Mouse (Mus musculus): Measurements from ENCODE around the gene Ddx47. TPM values are rescaled to one million over a fixed set of nuclear protein-coding genes. Genes with fewer than 3 reads are reported as not detected.

The Ddx47 gene
- total RNA-seq, 4 experiments from 2014 or later = 58.5 to 71.2 (median 60.2) TPM

DNA sequence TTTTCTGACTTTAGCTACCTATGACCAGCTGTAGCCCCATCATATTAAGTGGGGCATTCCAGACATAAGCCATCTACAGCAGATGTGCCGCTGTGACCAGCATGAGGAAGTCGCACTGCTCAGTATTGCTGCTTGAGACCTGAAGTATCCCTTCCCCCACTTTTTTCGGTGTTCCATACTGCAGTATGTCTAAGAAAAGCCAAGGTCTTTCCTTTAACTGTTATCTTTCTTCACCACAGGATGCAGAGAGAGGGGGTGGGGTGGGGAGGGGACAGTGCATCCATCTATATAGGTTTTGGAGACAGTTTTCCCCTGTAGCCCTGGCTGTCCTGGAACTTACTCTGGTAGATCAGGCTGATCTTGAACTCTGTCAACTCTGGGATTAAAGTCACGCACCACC is 5.0 kb upstream of the Ddx47 start:
- DNase-seq (ENCODE audit: low spot score in 2 of 2) = no peak

DNA sequence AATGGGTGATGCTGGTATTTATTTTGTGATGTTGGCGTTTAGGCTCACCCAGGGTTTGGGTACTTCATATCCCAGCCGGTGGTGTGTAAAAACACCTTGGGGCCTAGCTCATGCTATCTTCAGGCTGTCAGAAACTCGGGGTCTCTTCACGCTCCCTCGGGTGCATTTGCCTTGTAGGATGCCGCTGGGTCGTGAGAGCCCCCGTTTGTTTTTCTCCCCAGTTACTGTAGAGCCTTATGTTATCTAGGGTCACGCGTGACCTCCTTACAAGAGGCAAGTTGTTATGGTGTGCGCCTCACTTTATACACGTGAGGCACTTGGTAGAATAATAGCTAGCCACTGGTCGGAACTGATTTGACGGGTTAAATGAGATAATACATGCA is 313 bp downstream of the Ddx47 start:
- DNase-seq (ENCODE audit: low spot score in 2 of 2) = no peak

DNA sequence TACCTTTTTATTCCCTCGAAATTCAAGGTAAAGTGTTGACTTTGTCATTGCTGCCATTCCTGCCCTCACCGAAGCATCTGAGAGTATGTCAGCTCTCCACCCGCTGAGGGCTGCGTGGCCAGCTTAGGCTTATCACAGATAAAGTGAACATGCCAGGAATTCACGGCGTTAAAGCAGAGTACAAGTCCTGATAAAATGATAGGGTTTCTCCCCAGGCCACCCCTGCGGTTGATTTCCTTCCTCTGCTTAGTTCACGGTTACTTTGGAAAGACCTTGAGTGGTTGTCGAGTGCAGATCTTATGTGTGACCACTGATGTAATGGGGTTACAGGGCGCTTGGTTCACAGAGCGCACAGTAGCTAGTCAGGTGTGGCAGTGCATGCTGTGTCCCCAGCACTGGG is 5.8 kb downstream of the Ddx47 start:
- DNase-seq (ENCODE audit: low spot score in 2 of 2) = no peak

DNA sequence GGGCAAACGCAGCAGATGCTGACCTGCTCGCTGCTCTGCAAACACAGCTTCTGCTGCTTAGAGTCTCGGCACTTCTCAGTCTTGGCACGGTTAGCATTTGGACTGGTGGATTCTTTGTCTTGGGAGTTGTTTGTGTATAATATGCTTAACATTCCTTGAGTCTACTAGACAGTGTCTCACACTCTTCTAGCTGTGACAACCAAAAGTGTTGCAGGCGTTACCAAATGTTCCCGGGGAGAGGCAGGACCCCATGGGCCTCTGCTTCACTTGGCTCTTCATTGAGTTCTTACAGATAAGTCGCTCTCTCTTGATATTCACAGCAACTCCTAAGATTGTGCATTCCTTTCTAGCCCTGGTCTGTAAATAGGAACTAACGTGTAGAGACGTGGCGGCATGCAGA is 8.2 kb downstream of the Ddx47 start:
- DNase-seq (ENCODE audit: low spot score in 2 of 2) = no peak

DNA sequence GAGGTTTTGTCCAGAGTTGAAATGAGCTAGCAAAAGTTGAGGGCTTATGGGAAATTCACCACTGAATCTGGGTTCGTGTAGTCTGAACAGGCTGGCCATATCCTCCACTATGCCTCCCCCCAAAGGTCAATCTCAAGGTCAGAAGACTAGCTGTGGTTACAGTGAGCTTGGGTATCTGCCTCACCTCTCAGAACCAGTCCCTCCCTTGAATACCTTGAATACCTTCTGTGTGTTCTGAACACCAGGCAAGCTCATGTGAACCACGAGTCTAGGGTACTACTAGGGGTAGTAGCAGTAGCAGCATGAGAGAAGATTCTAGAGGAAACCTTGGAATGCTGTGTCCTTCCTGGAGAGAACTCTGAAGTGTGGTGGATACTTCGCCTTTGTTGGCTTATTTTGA is 10.2 kb downstream of the Ddx47 start:
- no peak for DNase-seq (ENCODE audit: low spot score in 2 of 2)

DNA sequence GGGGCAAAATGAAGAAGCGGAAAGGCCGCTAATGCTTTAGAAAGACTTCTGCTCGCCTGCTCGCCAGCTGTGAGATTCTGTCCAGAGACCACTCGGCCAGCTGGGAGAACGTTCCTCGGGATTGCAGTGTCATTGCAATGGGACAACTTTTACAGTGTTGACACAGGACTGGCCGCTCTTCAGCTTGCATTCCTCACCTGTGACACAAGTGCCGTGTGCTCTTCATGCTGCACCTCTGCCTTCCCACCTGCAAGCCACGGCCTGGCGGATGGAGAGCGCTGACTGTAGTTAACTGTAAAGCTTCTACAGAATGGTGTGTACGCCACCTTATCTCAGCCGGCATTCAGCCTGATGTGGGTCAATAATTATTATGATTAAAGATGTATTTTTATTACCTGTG is 12.0 kb downstream of the Ddx47 start:
- no peak for DNase-seq (ENCODE audit: low spot score in 2 of 2)

DNA sequence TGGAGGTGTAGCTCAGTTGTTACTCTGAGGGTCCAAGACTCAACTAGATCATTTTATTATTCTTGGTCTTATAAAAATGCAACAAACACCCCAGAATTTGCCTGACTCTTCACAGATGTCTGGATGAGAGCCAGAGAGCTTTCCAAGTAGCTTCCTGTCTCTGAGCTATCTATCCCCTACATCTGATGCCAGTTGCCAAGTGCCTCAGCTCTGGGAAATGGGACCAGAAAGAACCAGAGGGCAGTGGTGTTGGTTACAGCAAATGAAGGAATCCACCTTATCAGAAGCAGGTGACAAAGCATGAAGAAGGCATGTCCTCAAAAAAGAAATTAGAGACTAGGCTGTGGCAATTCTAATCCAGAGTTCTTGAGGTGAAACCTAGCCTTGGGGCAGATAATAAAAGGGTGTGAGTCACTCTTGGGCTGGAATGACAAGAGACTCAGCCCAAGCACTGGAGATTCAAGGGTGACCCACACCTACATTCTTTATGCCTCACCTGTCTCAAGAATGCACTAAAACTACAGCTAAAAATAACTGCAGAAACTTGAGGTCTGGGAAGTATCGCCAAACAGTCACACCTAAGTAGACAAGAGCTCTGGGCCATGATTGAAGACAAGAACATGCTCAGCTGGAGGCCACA is 13.5 kb downstream of the Ddx47 start:
- DNase-seq (ENCODE audit: low spot score in 2 of 2) = no peak

DNA sequence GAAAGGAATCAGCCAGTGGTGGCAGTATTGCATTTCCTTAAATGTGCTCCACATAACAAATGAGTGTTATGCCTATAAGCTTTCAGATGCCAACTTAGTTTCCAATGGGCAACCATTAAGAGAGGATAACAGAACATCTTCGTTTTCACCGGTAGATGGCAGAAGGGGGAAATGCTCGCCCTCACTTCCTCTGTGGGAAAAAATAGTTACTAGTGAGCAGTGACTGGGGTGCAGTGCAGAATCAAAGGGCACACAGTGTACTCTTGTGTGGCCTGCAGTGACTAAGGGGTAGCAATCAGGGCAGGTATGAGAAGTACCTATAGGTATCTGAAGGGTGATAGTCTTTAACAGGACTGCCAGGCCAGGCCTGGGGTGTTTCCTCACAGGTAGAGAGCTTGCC is 14.8 kb downstream of the Ddx47 start:
- DNase-seq (ENCODE audit: low spot score in 2 of 2) = no peak

DNA sequence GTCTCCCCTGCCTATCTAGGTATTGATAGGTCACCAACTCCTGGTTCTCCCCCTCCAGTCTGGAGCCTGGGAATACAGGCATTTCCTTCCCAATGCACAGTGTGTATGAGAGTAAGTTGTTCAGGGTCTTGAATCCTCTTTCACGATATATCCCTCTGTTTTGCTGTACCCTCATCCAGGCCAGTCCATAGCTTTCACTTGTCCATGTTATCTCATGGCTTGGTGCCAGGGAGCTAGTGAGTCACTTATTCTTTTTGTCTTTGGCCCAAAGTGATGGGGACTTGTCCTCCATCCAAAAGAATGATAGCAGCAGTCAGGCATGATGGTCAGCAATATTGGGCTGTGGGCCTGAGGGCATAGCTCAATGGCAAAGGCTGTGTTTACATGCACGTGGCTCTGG is 15.3 kb downstream of the Ddx47 start:
- no peak for DNase-seq (ENCODE audit: low spot score in 2 of 2)

DNA sequence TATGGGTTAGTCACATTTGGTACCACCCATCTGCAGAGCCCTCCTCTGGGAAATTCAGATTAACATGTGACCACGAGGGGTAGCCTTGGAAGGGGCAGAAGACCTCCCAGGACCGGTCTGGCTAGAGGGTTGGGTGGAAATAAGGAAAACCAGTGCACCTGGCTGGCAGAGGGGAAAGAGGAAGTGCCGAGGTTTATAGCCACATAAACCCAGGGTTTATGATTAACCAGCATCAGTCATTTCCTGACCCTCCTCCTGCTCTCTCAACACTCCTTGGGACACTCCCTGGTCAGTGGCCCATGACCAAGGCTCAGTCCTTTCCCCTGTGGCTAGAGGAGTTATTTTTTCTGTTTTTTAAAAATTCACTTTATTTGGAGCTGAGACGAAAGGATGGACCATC is 17.8 kb downstream of the Ddx47 start:
- no peak for DNase-seq (ENCODE audit: low spot score in 2 of 2)

DNA sequence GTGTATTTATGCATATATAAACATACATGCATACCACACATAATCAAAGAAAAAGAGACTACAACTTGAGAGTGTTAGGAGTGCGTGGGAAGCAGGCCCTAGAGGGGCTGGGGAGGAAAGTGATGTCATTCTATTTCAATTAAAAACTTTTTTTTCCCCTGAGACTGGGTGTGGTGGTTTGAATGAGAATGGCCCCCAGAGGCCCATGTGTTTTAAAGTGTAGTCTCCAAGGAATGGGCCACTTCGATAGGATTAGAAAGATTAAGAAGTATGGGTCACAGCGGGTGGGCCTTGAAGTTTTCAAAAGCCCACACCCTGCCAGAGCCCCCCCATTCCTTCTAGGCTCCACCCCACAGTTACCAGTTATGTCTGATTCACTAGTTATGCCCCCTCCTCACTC is 27.3 kb downstream of the Ddx47 start:
- DNase-seq (ENCODE audit: low spot score in 2 of 2) = no peak

DNA sequence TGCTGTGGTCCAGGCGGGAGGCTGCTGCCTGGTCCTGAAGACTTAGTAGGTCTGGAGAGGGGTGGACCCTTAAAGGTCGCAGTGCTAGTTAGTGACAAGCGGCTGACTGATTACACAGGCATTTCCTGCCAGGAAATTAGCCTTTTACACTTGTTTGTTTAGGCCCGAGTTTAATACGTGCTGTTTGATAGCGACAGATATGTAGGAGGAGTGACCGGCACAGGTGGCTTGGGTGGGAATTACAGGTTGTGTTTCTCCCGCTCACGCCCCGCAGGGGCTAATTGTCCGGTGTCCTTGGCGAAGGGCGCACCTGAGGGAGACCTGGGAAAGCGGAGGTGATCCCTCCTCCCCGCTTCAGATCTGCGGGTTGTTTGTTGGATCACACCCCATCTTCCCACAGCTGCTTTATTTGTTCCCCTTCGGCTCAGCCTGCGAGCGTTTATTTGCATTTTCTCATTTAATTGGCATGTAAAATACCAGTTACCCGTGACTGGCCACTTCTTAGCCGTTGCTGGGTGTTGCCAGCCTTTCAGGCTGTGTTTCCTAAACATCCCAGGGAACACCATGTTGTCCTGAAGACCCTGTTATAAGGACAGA is 29.0 kb downstream of the Ddx47 start:
- DNase-seq (ENCODE audit: low spot score in 2 of 2) = no peak

DNA sequence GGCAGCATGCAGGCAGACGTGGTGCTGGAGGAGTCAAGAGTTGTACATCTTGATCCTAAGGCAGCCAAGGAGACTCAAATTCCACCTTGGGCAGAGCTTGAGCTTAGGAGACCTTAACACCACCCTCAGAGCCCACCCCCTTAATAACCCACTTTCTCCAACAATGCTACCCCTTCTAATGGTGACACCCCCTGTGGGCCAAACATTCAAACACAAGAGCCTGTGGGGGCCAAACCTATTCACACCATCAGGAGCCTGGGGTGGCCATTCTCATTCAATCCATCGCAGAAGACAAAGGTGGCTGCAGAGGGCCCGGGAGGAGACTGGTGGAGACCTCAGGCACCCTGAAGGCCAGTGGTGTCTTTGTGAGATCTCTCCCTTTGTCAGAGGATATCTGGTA is 30.5 kb downstream of the Ddx47 start:
- DNase-seq (ENCODE audit: low spot score in 2 of 2) = no peak

DNA sequence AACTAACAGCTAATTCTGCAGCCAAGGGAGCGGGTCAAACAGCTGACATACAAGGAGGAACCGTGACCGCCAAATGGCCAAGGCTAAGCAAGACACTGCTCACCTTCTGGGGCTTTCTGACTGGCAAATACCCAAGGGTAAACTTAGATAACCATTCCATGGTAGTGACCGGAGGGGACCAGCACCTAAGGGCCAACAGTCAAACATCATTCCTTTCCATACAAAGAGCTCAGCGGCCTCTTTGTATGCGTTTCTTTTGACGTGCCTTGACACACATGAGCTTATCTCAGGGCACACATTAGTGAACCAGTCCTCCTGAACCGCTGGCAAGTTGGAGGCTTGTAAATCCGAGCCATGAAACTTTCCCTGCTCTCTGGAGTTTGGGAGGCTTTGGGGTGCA is 35.9 kb downstream of the Ddx47 start:
- no peak for DNase-seq (ENCODE audit: low spot score in 2 of 2)

DNA sequence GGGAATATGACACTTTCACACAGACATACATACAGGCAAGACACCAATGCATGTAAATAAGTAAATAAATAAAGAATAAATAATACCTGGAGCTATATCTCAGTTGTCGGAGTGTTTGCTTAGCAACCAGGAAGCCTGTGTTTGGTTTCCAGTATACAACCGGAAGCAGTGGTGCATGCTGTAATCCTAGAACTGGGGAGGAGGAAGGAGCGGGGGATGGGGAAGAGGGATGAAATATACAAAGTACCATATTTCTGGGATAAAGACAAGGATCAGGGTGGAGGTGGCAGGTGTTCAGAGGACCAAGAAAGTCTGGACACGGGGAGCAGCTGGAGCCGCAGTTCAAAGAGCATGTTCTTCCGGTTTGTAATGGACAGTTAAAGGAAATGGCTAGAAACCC is 37.1 kb downstream of the Ddx47 start:
- no peak for DNase-seq (ENCODE audit: low spot score in 2 of 2)

DNA sequence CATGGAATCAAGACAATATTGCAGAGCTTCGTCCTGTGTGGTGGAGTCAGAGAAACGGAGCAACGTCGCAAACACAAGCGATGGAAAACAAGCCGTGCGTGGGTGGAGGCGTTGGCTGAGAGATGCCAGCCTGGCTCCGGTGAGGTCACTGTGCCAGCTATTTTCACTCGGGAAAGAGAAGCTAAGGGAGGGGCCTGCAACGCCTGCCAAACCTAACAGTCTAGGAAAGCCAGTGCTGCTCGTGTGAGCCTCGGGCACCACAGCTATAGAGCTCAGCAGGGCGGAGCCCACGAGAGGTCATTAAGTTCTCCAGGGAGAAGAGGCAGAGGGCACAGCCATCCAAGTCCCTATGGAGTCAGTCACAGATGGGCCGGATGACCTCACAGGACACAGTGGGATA is 37.5 kb downstream of the Ddx47 start:
- peak; percentile 18 to 28 for DNase-seq (ENCODE audit: low spot score in 2 of 2)

DNA sequence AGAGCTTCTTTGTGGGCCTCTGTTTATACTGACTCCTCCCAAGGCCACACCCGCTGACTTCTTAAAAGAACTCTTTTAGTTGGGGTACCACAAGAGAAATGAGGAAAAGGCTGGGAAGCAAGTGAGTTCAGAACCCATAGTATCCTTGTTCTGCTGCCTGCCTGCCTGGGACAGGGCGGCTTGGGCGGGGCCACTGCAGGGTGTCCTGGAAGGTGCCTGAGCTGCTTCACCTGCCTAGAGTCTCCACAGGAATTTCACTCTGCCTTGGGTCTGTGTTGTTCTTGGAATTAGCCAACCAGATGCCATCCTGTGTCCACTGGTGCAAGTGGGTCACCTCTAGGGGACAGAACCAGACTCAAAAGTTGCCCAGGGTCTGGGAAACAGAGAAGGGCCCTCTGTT is 42.4 kb downstream of the Ddx47 start:
- DNase-seq (ENCODE audit: low spot score in 2 of 2) = no peak

DNA sequence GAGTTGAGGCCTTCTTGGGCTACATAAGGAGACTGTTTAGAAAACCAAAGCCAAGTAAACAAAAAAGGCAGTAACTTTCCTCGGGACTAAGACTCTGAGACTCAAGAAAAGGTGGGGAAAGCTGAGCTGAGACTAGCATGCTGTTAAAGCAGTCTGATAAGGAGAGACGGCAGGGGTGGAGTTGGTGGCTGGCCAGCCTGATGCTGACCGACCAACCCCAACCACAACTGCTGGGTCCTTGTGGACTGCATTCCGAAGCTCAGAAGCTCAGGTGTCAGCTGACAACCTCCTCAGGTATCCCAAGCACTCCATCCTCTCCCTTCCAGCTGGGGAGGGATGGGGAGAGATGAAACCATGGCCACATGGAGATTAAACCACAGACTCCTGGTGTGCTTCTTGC is 44.5 kb downstream of the Ddx47 start:
- DNase-seq (ENCODE audit: low spot score in 2 of 2) = no peak

DNA sequence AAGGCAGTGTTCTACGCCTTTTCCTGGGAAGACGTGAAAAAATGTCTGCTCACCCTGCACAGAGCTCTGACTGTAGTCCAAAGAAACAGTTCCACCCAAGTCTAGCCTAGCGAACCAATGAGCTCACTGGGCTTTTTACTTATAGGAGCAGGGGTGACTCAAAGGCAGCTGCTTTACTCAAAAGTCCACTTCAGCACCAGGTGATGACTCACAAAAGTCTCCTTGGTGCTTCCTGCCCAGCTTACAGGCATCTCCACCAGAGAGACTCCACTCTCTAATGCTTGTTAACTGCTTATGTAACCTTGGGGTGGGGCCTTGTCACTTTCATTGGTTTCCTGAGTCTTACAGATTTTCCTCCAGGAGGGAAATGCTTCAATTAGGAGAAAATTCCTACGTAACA is 49.3 kb downstream of the Ddx47 start:
- DNase-seq (ENCODE audit: low spot score in 2 of 2) = no peak

DNA sequence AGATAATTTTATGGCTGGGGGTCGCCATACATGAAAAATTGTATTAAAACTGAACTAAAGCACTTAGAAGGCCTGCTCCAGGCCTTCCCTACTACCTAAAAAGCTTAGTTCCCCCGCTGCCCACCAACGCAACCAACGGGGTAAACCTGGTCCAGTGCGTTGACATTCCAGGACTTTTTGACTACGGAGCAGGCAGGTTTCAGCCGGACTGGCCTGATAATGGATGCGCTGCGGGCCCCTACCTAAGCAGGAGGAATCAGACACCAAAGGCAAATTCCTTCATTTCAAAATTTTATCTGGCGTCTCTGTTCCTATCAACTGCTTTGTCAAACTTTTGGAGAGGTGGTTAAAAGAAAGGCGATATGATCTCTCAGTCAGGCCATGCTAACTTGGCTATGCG is 53.2 kb downstream of the Ddx47 start:
- DNase-seq (ENCODE audit: low spot score in 2 of 2) = no peak

DNA sequence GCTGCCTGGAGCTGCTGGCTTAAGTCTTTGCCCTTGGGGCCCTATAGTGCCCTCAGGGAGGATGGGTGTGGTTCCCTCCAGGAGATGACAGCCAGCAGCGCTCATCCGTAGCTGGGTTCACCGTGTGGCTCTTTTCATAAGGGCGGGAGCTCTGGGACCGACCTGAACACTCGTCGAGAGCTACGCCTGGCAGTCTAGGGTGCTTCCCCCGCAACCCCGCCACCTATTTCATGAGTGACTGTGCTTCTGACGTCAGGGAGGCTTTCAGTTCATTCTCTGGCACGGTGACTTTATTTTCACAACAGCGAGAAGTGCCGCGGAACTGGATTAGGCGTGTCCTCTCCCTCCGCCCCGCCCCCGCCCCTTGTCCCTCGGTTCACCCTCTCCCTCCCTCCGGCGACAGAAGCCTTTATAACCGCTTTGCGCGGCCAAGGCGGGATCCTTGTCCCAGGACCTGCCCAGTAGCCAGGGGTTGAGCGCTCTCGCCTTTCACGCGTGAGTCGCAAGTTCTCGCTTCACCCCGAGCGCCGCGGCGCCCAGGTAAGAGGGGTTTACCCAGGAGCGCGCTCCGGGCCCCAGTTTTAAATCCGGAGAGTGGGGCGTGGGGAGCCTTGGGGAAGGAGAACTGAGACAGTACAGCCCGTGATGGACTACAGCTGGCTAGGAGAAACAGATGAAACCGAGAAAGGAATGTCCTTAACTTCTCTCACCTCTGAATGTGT is 54.0 kb downstream of the Ddx47 start, which contains the start of gene Gprc5a:
Gprc5a (plus strand) TSS at position 416 of the 722 bp plus-strand sequence.
- no peak for DNase-seq (ENCODE audit: low spot score in 2 of 2)

DNA sequence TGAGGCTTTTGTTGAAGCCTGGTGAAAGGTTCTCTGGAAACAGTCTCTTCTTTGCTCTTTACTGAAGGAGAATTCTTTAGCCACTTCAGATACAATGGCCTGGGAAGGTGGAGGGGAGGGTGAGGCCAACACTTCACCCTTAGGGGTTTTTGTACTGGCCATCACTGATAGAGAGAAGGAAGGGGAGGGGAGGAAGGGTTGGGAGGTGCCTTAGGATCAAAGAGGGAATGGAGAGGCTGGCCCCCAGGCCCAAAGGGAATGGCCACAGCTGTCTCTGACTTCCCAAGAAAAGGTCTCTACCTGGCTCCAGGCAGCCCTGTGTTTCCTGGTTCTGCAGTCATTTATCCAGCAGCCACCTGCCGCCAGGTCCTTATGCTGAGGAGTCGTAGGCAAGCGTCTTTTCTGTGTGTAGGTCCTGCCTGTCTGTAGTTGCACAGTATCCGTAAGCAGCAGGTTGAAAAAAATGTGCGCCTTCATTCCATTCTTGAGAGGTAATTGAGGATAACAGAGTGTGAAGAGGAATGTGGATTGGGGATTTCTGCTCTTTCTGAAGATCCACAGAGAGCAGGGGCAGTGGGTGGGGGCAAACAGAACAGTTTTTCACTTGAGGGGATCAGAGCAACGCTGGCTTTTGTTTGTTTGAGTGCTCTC is 55.5 kb downstream of the Ddx47 start:
- no peak for DNase-seq (ENCODE audit: low spot score in 2 of 2)

DNA sequence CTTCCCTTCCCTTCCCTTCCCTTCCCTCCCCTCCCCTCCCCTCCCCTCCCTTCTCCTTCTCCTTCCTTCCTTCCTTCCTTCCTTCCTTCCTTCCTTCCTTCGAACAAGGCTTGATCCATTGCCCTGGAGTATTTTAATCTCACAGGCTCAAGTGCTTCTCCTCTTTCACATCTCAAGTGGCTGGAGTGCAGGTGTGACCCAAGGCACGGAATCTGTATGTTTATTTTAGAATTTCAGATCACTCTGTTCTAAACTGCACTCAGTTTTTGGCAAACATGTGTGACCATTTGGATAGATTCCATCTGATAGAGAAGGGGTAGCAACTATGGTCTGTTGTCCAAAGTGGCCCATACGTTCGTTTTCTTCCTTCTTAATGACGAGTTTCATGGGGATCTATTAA is 56.8 kb downstream of the Ddx47 start:
- DNase-seq (ENCODE audit: low spot score in 2 of 2) = no peak
